Mouse (Mus musculus): ENCODE measurements at regions not wholly inside any gene's neighbourhood (a gene's known extent, or its start where the extent isn't known, plus 50 kb on each side); places are given as distances from the start of the nearest gene placed in this dataset.

DNA sequence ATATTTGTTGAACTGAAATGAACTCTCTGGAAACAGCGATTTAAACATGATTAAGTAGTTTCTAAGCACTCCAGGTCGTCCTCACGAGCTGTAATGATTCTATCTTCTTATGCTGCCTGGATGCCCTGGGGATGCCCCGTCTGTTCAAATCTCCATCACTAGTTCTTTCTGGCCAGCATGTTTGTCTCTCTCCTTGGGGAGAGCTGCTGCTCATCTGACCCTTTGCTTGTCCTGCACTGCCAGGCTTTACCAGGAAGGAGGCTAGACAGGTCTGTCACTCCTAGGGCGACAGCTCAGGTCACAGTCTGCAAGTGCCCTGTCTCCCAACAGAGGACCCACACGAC lies 155.1 kb downstream of the Irx2 start:
- Histone ChIP-seq H3K36me3 (ENCODE audit: control insufficient read depth, insufficient read depth, low read length) (no peaks in the 10 kb centered on the region), H3K9ac (ENCODE audit: low read depth, low read length) (no peak overlapping the region), H3K4me2 (ENCODE audit: low read length) (no peak overlapping the region), H3K4me1 (ENCODE audit: control insufficient read depth, insufficient read depth, low read depth, low read length) (no peaks in the 10 kb centered on the region; the same call in 1 of the 2 replicates), H3K4me3 (ENCODE audit: low read length) (no peak overlapping the region), H3K9me3 (ENCODE audit: control insufficient read depth, low read length) (no peaks in the 10 kb centered on the region), H3K27me3 (replicated peaks; ENCODE audit: control insufficient read depth, insufficient read depth, low read length) (no peaks in the 10 kb centered on the region; the same call in 1 of the 2 replicates), H3K27ac (ENCODE audit: low read depth, low read length) (no peak overlapping the region)
- no peak for ATAC-seq
- WGBS: 52% methylated on average over 6 of the region's 6 CpGs

DNA sequence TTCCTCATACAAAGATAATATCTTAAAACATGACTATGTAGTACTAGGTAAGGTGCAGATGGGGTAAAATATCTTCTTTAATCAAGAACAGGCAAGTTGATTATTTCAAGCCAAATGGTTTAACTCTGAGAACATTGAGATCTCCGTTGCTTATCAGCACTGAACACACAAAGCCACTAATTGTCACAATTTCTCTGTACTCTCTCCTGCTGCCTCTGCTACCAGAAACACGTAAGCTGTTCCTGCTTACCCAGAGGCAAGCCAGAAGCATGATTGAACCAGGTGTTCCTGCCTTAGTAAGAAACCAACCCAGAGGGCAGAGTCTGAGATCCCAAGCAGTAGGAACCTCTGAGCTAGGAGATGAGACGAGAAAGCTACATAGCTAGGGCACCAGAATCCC lies 164.1 kb downstream of the Irx2 start:
- no peaks in the 10 kb centered on the region for H3K9me3 ChIP-seq (ENCODE audit: control insufficient read depth, low read length)
- ATAC-seq: no peak

DNA sequence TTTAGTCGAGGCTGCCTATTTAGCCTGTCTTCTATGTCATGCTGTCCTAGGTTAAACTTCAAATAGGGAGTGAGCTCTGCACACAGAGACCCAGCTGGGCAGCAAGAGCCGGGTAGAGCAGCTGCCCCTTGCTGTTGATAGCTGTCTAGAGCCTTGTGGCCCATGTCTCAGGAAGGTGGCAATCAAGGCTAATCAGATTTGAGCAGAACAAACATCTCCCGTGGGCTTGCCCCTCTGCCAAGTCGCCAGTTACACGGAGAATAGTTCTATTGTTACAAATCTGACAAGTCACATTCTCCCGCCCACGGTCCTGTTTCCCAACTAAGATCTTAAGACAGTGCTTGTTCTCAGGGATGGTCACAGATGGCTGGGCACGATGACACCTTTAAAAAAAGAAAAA lies 171.4 kb downstream of the Irx2 start:
- Histone ChIP-seq H3K4me2 (ENCODE audit: low read length) (no peak overlapping the region), H3K9me3 (ENCODE audit: control insufficient read depth, low read length) (no peaks in the 10 kb centered on the region), H3K27ac (ENCODE audit: low read depth, low read length) (no peak overlapping the region), H3K4me1 (ENCODE audit: control insufficient read depth, insufficient read depth, low read depth, low read length) (peaks cover 2% of the 10 kb centered on the region; the same call in 1 of the 2 replicates), H3K9ac (ENCODE audit: low read depth, low read length) (no peak overlapping the region), H3K4me3 (ENCODE audit: low read length) (no peak overlapping the region), H3K27me3 (replicated peaks; ENCODE audit: control insufficient read depth, insufficient read depth, low read length) (no peaks in the 10 kb centered on the region; the same call in none of the 2 replicates), H3K36me3 (ENCODE audit: control insufficient read depth, insufficient read depth, low read length) (no peaks in the 10 kb centered on the region)
- 13% methylated on average over 8 of the region's 8 CpGs for WGBS
- ATAC-seq: peak; percentile 71; the same call in 1 of the 2 replicates

More for the DNA sequence above, 164.1 kb downstream of the Irx2 start:
- no peaks in the 10 kb centered on the region for H3K36me3 ChIP-seq (ENCODE audit: control insufficient read depth, insufficient read depth, low read length)
- H3K4me1 ChIP-seq (ENCODE audit: control insufficient read depth, insufficient read depth, low read depth, low read length): no peaks in the 10 kb centered on the region
- H3K9ac ChIP-seq (ENCODE audit: low read depth, low read length): no peak overlapping the region
- 78% methylated on average over 3 of the region's 3 CpGs for WGBS
- H3K4me2 ChIP-seq (ENCODE audit: low read length): no peak overlapping the region
- no peak overlapping the region for H3K4me3 ChIP-seq (ENCODE audit: low read length)
- no peaks in the 10 kb centered on the region; the same call in none of the 2 replicates for H3K27me3 ChIP-seq (replicated peaks; ENCODE audit: control insufficient read depth, insufficient read depth, low read length)
- H3K27ac ChIP-seq (ENCODE audit: low read depth, low read length): no peak overlapping the region

DNA sequence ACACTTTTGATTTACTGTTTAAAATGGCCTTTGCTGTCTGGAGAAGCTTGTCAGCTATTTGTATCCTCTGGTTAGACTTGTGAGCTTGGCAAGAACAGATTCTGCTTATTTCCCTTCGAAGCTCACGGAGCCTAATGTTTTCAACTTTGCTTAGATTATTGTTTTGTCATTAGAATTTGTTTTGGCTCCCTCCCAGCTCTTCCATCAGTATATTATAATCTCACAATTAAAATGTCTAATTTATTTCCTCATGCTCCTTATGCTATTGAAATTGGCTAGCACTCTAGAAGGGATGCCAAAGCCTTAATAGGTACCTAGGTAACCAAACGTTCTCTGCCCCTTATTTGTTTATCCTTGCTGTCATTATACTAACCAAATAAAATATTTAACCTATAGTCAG lies 171.9 kb downstream of the Irx2 start:
- 28% methylated on average over 3 of the region's 3 CpGs for WGBS
- ATAC-seq: no peak
- no peaks in the 10 kb centered on the region for H3K36me3 ChIP-seq (ENCODE audit: control insufficient read depth, insufficient read depth, low read length)
- H3K4me3 ChIP-seq (ENCODE audit: low read length): no peak overlapping the region
- no peak overlapping the region for H3K27ac ChIP-seq (ENCODE audit: low read depth, low read length)
- H3K4me1 ChIP-seq (ENCODE audit: control insufficient read depth, insufficient read depth, low read depth, low read length): peaks cover 2% of the 10 kb centered on the region; the same call in 1 of the 2 replicates
- no peak overlapping the region for H3K4me2 ChIP-seq (ENCODE audit: low read length)
- H3K27me3 ChIP-seq (replicated peaks; ENCODE audit: control insufficient read depth, insufficient read depth, low read length): no peaks in the 10 kb centered on the region; the same call in 1 of the 2 replicates
- no peak overlapping the region for H3K9ac ChIP-seq (ENCODE audit: low read depth, low read length)
- no peaks in the 10 kb centered on the region for H3K9me3 ChIP-seq (ENCODE audit: control insufficient read depth, low read length)

DNA sequence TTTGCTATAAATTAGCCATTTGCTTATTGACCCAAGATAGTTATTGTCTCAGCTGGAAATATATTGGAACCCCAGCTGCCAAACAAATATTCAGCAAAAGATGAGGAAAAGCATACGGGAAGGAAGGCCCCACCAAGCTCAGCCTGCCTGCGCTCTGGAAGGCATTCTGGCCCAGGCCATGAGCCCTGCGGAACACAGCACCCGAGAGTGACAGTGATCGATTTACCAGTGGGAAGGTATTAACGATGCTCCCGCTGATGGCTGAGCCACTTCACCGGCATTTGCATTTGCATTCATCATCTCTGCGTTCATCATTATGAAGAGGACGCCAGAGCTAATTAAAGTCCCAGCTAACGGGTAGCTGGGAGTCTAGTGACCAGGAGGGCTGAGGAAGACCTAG lies 174.8 kb downstream of the Irx2 start:
- Histone ChIP-seq H3K27me3 (replicated peaks; ENCODE audit: control insufficient read depth, insufficient read depth, low read length) (no peaks in the 10 kb centered on the region), H3K4me1 (ENCODE audit: control insufficient read depth, insufficient read depth, low read depth, low read length) (peaks cover 2% of the 10 kb centered on the region; the same call in 1 of the 2 replicates), H3K36me3 (ENCODE audit: control insufficient read depth, insufficient read depth, low read length) (no peaks in the 10 kb centered on the region), H3K9me3 (ENCODE audit: control insufficient read depth, low read length) (no peaks in the 10 kb centered on the region), H3K4me3 (ENCODE audit: low read length) (no peak overlapping the region), H3K4me2 (ENCODE audit: low read length) (no peak overlapping the region), H3K9ac (ENCODE audit: low read depth, low read length) (no peak overlapping the region), H3K27ac (ENCODE audit: low read depth, low read length) (no peak overlapping the region)
- WGBS: 28% methylated on average over 11 of the region's 11 CpGs
- ATAC-seq: peak; percentile 64

DNA sequence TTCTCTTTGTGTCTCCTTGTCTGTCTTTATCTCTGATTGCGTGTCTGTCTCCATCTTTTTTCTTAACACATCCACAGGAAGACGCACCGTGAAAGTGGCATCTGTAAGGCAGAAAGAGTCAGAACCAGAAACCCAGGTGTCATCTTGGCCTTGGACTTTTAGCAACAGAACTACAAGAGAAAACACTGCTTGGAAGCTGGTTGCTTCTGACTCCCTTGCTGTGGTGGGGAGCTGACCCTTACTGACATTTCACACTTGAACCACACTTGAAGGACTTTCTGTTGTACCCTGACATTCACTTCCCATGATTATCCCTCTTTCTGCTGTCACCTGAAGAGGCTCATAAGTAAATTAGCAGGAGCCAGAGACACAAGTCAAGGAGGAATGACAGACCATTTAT lies 180.6 kb downstream of the Irx2 start:
- Histone ChIP-seq H3K27me3 (replicated peaks; ENCODE audit: control insufficient read depth, insufficient read depth, low read length) (0 out of 2 replicates have a peak, but pooled peaks cover under 1% of the 10 kb centered on the region), H3K9ac (ENCODE audit: low read depth, low read length) (no peak overlapping the region), H3K9me3 (ENCODE audit: control insufficient read depth, low read length) (no peaks in the 10 kb centered on the region), H3K4me3 (ENCODE audit: low read length) (no peak overlapping the region), H3K27ac (ENCODE audit: low read depth, low read length) (no peak overlapping the region), H3K4me1 (ENCODE audit: control insufficient read depth, insufficient read depth, low read depth, low read length) (no peaks in the 10 kb centered on the region), H3K4me2 (ENCODE audit: low read length) (no peak overlapping the region), H3K36me3 (ENCODE audit: control insufficient read depth, insufficient read depth, low read length) (no peaks in the 10 kb centered on the region)
- WGBS: 88% methylated on average over 3 of the region's 3 CpGs
- no peak for ATAC-seq

DNA sequence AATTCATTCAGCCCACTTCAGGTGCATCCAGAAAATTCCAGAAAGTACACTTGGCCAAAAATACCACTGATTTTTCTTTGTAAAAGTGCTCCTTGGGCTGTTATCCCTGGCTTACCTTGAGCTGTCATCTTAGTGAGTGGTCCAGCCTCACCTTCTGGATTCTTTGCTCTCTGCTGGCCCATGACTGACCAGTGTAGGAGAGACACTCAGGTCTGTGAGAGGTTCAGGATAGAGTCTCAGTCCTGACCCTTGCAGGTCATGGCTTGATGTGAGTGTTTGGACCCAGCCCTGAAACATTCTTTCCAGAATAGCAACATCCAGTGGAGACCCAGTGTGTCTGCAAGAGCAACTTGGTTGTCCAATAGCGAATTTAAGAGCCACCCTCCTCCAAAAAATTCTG lies 182.0 kb downstream of the Irx2 start:
- Histone ChIP-seq H3K36me3 (ENCODE audit: control insufficient read depth, insufficient read depth, low read length) (no peaks in the 10 kb centered on the region), H3K9ac (ENCODE audit: low read depth, low read length) (no peak overlapping the region), H3K27me3 (replicated peaks; ENCODE audit: control insufficient read depth, insufficient read depth, low read length) (0 out of 2 replicates have a peak, but pooled peaks cover 2% of the 10 kb centered on the region), H3K4me3 (ENCODE audit: low read length) (no peak overlapping the region), H3K4me2 (ENCODE audit: low read length) (no peak overlapping the region), H3K9me3 (ENCODE audit: control insufficient read depth, low read length) (no peaks in the 10 kb centered on the region), H3K4me1 (ENCODE audit: control insufficient read depth, insufficient read depth, low read depth, low read length) (no peaks in the 10 kb centered on the region), H3K27ac (ENCODE audit: low read depth, low read length) (no peak overlapping the region)
- WGBS: 85% methylated on average over 1 of the region's 1 CpGs
- ATAC-seq: no peak

DNA sequence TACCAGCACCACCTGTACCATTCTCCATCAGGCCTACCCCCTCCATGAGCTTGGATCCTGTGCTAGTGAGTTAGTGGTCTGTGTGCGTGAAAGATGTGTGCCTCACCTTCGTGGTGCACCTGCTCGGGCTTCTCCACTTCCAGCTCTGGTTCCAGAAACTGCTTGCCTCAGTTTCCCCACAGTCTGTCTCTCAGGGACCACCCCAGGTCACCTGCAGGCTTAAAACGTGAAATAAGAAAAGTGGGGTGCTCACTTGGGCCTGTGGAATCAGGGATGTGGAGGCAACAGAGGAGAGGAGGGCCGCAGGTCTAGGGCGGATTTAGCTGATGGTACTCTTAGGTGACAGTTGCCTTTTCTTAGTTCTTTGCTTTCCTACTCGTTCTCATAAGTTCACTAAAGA lies 186.0 kb downstream of the Irx2 start:
- Histone ChIP-seq H3K27ac (ENCODE audit: low read depth, low read length) (no peak overlapping the region), H3K4me2 (ENCODE audit: low read length) (no peak overlapping the region), H3K4me3 (ENCODE audit: low read length) (no peak overlapping the region), H3K9me3 (ENCODE audit: control insufficient read depth, low read length) (no peaks in the 10 kb centered on the region), H3K36me3 (ENCODE audit: control insufficient read depth, insufficient read depth, low read length) (no peaks in the 10 kb centered on the region), H3K9ac (ENCODE audit: low read depth, low read length) (no peak overlapping the region), H3K4me1 (ENCODE audit: control insufficient read depth, insufficient read depth, low read depth, low read length) (peaks cover 10% of the 10 kb centered on the region), H3K27me3 (replicated peaks; ENCODE audit: control insufficient read depth, insufficient read depth, low read length) (peaks cover 6% of the 10 kb centered on the region; the same call in 1 of the 2 replicates)
- 40% methylated on average over 7 of the region's 7 CpGs for WGBS
- no peak for ATAC-seq

DNA sequence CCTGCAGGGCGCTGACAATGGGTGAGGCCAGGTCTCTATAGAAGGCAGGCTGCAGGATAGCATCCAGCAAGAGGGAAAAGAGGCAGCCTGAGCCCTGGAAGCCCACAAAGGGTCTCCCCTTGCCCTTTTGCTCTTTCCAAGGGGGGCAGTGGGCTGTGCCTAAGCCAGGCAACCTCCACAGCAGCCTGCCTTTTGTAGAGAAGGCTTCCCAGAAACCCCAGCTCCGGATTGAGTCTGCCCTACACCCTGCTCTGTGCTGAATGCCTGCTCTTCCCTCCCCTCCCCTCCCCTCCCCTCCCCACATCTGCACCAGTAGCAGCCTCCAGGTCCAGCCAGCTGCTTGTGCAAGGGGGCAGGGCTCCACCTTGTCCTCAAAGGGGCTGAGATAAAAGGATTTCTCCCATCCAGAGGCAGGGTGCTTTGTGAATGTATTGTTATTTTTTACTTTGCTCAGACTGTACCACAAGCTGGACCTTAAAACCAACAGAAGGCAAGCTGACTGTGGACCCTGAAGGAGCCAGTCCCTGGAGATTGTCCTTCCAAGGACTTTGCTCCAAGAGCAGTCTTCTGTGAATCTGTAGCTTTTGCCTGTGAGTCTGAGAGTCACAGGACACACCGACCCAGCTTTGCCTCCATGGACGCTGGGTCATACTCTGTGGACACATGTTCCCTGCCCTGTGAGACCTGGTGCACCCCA lies 186.8 kb downstream of the Irx2 start:
- no peak overlapping the region for H3K9ac ChIP-seq (ENCODE audit: low read depth, low read length)
- H3K9me3 ChIP-seq (ENCODE audit: control insufficient read depth, low read length): no peaks in the 10 kb centered on the region
- H3K4me2 ChIP-seq (ENCODE audit: low read length): no peak overlapping the region
- no peaks in the 10 kb centered on the region for H3K36me3 ChIP-seq (ENCODE audit: control insufficient read depth, insufficient read depth, low read length)
- WGBS: 8% methylated on average over 4 of the region's 4 CpGs
- H3K27ac ChIP-seq (ENCODE audit: low read depth, low read length): no peak overlapping the region
- peaks cover 10% of the 10 kb centered on the region for H3K4me1 ChIP-seq (ENCODE audit: control insufficient read depth, insufficient read depth, low read depth, low read length)
- ATAC-seq: no peak
- H3K27me3 ChIP-seq (replicated peaks; ENCODE audit: control insufficient read depth, insufficient read depth, low read length): peaks cover 6% of the 10 kb centered on the region; the same call in 1 of the 2 replicates
- no peak overlapping the region for H3K4me3 ChIP-seq (ENCODE audit: low read length)

Measured in hindbrain, embryonic 16.5 days (tissue).